Mouse (Mus musculus) left cerebral cortex, adult 8-10 months (tissue): Measurements from ENCODE around the gene Zfp653. TPM values are rescaled to one million over a fixed set of nuclear protein-coding genes. Genes with fewer than 3 reads are reported as not detected.
A peak's percentile ranks its signal among the peaks of the same experiment; 100 is the strongest.
"Not testable (repeated sequence)": the region's sequence is repeated elsewhere in the genome, so short reads cannot be mapped to it uniquely, and the experiment has no call there.

ENCODE experiments used
- DNase-seq, 2 experiments: peaks; one replicate each; pipeline ENCODE4 v3.0.0; 2022; ENCODE audit warnings: low spot score in 2 of 2
- total RNA-seq, 4 experiments: library from RNA; stranded (reverse); gene quantifications; 2 replicates each; pipeline ENCODE4 v1.2.4; 2022

Gene Zfp653
- total RNA-seq, result 10 to 100 TPM; 20.7 to 23.7 (median 21.9) TPM

- peak; percentile 92 to 97 for DNase-seq
Measured at GRCm38 (mm10) chr9:22070791-22071573, at the start of gene Zfp653, which contains the start of gene Gm49318. Gene Zfp653, minus strand, starts transcription at chr9:22071376. Gene Gm49318, minus strand, starts transcription at chr9:22071259.

GRCm38 (mm10) chr9:22119543-22119942 is 48.4 kb upstream of the Zfp653 start:
- peak in 1 of 2 experiments; percentile 72 for DNase-seq

GRCm38 (mm10) chr9:22117754-22118456 is 46.7 kb upstream of the Zfp653 start:
- DNase-seq, result peak in 1 of 2 experiments; percentile 25

GRCm38 (mm10) chr9:22116740-22117426 is 45.7 kb upstream of the Zfp653 start, which contains the start of gene Elof1:
Gene Elof1, minus strand, starts transcription at chr9:22117172.
- peak; percentile 84 to 95 for DNase-seq

GRCm38 (mm10) chr9:22116086-22116485 is 44.9 kb upstream of the Zfp653 start:
- DNase-seq, result no peak

GRCm38 (mm10) chr9:22115635-22116034 is 44.5 kb upstream of the Zfp653 start:
- DNase-seq, result no peak

- no peak for DNase-seq
Measured at GRCm38 (mm10) chr9:22108194-22108593, 37.0 kb upstream of the Zfp653 start.

GRCm38 (mm10) chr9:22099922-22100321 is 28.7 kb upstream of the Zfp653 start:
- DNase-seq, result no peak

- DNase-seq, result no peak
Measured at GRCm38 (mm10) chr9:22098993-22099696, 28.0 kb upstream of the Zfp653 start, which contains the start of gene Cnn1. Gene Cnn1, plus strand, starts transcription at chr9:22099216.

- DNase-seq, result peak; percentile 59 to 64
Measured at GRCm38 (mm10) chr9:22095854-22096307, 24.7 kb upstream of the Zfp653 start.

GRCm38 (mm10) chr9:22092746-22093145 is 21.6 kb upstream of the Zfp653 start:
- no peak for DNase-seq

GRCm38 (mm10) chr9:22089986-22090385 is 18.8 kb upstream of the Zfp653 start:
- DNase-seq, result no peak

GRCm38 (mm10) chr9:22089281-22089680 is 18.1 kb upstream of the Zfp653 start:
- DNase-seq, result no peak

- no peak for DNase-seq
Measured at GRCm38 (mm10) chr9:22087034-22087618, 15.9 kb upstream of the Zfp653 start.

GRCm38 (mm10) chr9:22086012-22086411 is 14.8 kb upstream of the Zfp653 start:
- DNase-seq, result no peak

GRCm38 (mm10) chr9:22085022-22085834 is 14.1 kb upstream of the Zfp653 start, which contains the start of gene Ecsit:
Gene Ecsit, minus strand, starts transcription at chr9:22085438.
- peak; percentile 86 to 98 for DNase-seq

GRCm38 (mm10) chr9:22084667-22085021 is 13.5 kb upstream of the Zfp653 start:
- no peak for DNase-seq

GRCm38 (mm10) chr9:22076223-22076622 is 5.0 kb upstream of the Zfp653 start:
- no peak for DNase-seq

GRCm38 (mm10) chr9:22075778-22076177 is 4.6 kb upstream of the Zfp653 start:
- DNase-seq, result not testable (repeated sequence)

- DNase-seq, result no peak
Measured at GRCm38 (mm10) chr9:22072276-22072675, 1.1 kb upstream of the Zfp653 start.
